ENCODE assay signal across 9 mouse cellular contexts in genomic region chr19:46321101-46321943, GRCm38 (mm10). TPM values are rescaled to one million over a fixed set of nuclear protein-coding genes. Genes with fewer than 3 reads are reported as not detected.
DNase-seq lines count a peak whose midpoint lies in the region; ATAC-seq lines count a peak whose summit lies in the region.
"Had no signal": no experiment of that assay in that cellular context is flagged by ENCODE, and none has a peak within 500 bp of the region (broad histone marks: within the 10 kb centered on the region; RNA-seq: fewer than 3 reads in every experiment).

No protein-coding gene starts in this region.

- H3K4me1 ChIP-seq in hindbrain, embryonic 14.5 days (replicated peaks; ENCODE audit: control insufficient read depth, insufficient read depth, low read length) = peaks cover 80% of the 10 kb centered on the region
- peaks cover 51% of the 10 kb centered on the region for H3K4me1 ChIP-seq in neural tube, embryonic 14.5 days (ENCODE audit: control insufficient read depth, insufficient read depth, low read length)

- 0 out of 2 replicates have a peak overlapping the region, but pooled peaks have one; percentile 3 for H3K4me3 ChIP-seq in hindbrain, embryonic 14.5 days (replicated peaks; ENCODE audit: low read length)
- no peak overlapping the region for H3K4me3 ChIP-seq in neural tube, embryonic 14.5 days (ENCODE audit: low read depth, low read length)
- H3K4me3 ChIP-seq: embryonic facial prominence, embryonic 12.5 days had no signal

- peak overlapping the region; percentile 36 for H3K4me2 ChIP-seq in hindbrain, embryonic 14.5 days (replicated peaks)
- H3K4me2 ChIP-seq in neural tube, embryonic 14.5 days (ENCODE audit: low read depth, low read length) = peak overlapping the region; percentile 11; the same call in 1 of the 2 replicates
- H3K4me2 ChIP-seq: embryonic facial prominence, embryonic 12.5 days had no signal

- ATAC-seq in hindbrain, embryonic 14.5 days (ENCODE audit: low FRiP score) = peak; percentile 60
- peak; percentile 57 for ATAC-seq in neural tube, embryonic 14.5 days (ENCODE audit: low read depth)

- peak; percentile 0 for DNase-seq in adrenal gland, adult 8-10 months
- no peak for DNase-seq in adrenal gland, adult 2 months
- DNase-seq in A20 (ENCODE audit: low read depth, low spot score) = peak; percentile 54
- DNase-seq in cerebellum, postnatal 10 days = peak; percentile 78 to 79
- DNase-seq in hindbrain, embryonic 14.5 days (ENCODE audit: low spot score) = peak; percentile 64
- DNase-seq in lung, postnatal 25 days (ENCODE audit: low spot score) = no peak
- DNase-seq in urinary bladder, postnatal 36 days (ENCODE audit: low spot score in 2 of 2) = no peak

- peaks cover 48% of the 10 kb centered on the region for H3K27me3 ChIP-seq in hindbrain, embryonic 14.5 days (ENCODE audit: control insufficient read depth, insufficient read depth, low read length)
- peaks cover 17% of the 10 kb centered on the region for H3K27me3 ChIP-seq in neural tube, embryonic 14.5 days (ENCODE audit: control insufficient read depth, insufficient read depth, low read length)

- H3K9ac ChIP-seq in hindbrain, embryonic 14.5 days = peak overlapping the region; percentile 40
- H3K9ac ChIP-seq in neural tube, embryonic 14.5 days (replicated peaks; ENCODE audit: low read depth, low read length) = no peak overlapping the region
- H3K9ac ChIP-seq: embryonic facial prominence, embryonic 12.5 days had no signal

- no peaks in the 10 kb centered on the region for H3K9me3 ChIP-seq in hindbrain, embryonic 14.5 days (ENCODE audit: control insufficient read depth, low read length)
- no peaks in the 10 kb centered on the region for H3K9me3 ChIP-seq in neural tube, embryonic 14.5 days (ENCODE audit: control insufficient read depth, low read length)
- H3K9me3 ChIP-seq: embryonic facial prominence, embryonic 12.5 days had no signal

- 0 out of 2 replicates have a peak, but pooled peaks cover 4% of the 10 kb centered on the region for H3K36me3 ChIP-seq in hindbrain, embryonic 14.5 days (replicated peaks; ENCODE audit: control insufficient read depth, insufficient read depth)
- H3K36me3 ChIP-seq in neural tube, embryonic 14.5 days (ENCODE audit: control insufficient read depth, insufficient read depth, low read length) = no peaks in the 10 kb centered on the region
- H3K36me3 ChIP-seq: embryonic facial prominence, embryonic 12.5 days had no signal

- peak overlapping the region; percentile 81 for H3K27ac ChIP-seq in hindbrain, embryonic 14.5 days
- peak overlapping the region; percentile 62; the same call in 1 of the 2 replicates for H3K27ac ChIP-seq in neural tube, embryonic 14.5 days (ENCODE audit: low read depth, low read length)
- H3K27ac ChIP-seq: embryonic facial prominence, embryonic 12.5 days had no signal

- 17% methylated on average over 6 of the region's 6 CpGs for WGBS in hindbrain, embryonic 14.5 days
- 20% methylated on average over 6 of the region's 6 CpGs for WGBS in neural tube, embryonic 14.5 days

RNA-seq across cellular contexts. Expression of gene Psd, which starts 5.6 kb away (rescaled TPM):
- total RNA-seq in adrenal gland, adult 8-10 months (2022) = 10 to 100 TPM in 3 of 4 experiments, 1 to 10 TPM in 1; 7.9 to 14.9 (median 13.1) TPM
- total RNA-seq in adrenal gland, adult 2 months (2021) = 1 to 10 TPM; 7.3 to 7.9 TPM
- polyA plus RNA-seq in adrenal gland, adult 2 months (2012; rRNA removed) = 13.7 and 18.1 TPM in 2 replicates
- polyA plus RNA-seq in hindbrain, embryonic 14.5 days (2014; fragmentation: Nextera tagmentation; extraction: Ambion mirVana) = 131 and 152 TPM in 2 replicates
- polyA plus RNA-seq in neural tube, embryonic 14.5 days (2014; fragmentation: Nextera tagmentation; extraction: Ambion mirVana) = 85.8 and 127 TPM in 2 replicates

RNA-seq across cellular contexts. Expression of gene Fbxl15, which starts 6.7 kb away (rescaled TPM):
- 10 to 100 TPM; 11.9 to 16.2 (median 13.2) TPM for total RNA-seq in adrenal gland, adult 8-10 months (2022)
- 10 to 100 TPM in 1 of 2 experiments, 1 to 10 TPM in 1; 6.7 to 12.1 TPM for total RNA-seq in adrenal gland, adult 2 months (2021)
- 41.6 and 60.3 TPM in 2 replicates for polyA plus RNA-seq in adrenal gland, adult 2 months (2012; rRNA removed)
- polyA plus RNA-seq in hindbrain, embryonic 14.5 days (2014; fragmentation: Nextera tagmentation; extraction: Ambion mirVana) = 45.5 and 49.1 TPM in 2 replicates
- 42.5 and 53.1 TPM in 2 replicates for polyA plus RNA-seq in neural tube, embryonic 14.5 days (2014; fragmentation: Nextera tagmentation; extraction: Ambion mirVana)

RNA-seq across cellular contexts. Expression of gene Cuedc2, which starts 17.2 kb away (rescaled TPM):
- total RNA-seq in adrenal gland, adult 8-10 months (2022) = 100 to 1,000 TPM in 2 of 4 experiments, 10 to 100 TPM in 2; 77.2 to 109 (median 89.6) TPM
- total RNA-seq in adrenal gland, adult 2 months (2021) = 10 to 100 TPM; 72.2 to 87.7 TPM
- polyA plus RNA-seq in adrenal gland, adult 2 months (2012; rRNA removed) = 41.3 and 42.5 TPM in 2 replicates
- polyA plus RNA-seq in hindbrain, embryonic 14.5 days (2014; fragmentation: Nextera tagmentation; extraction: Ambion mirVana) = 318 and 321 TPM in 2 replicates
- 346 and 359 TPM in 2 replicates for polyA plus RNA-seq in neural tube, embryonic 14.5 days (2014; fragmentation: Nextera tagmentation; extraction: Ambion mirVana)

RNA-seq across cellular contexts. Expression of gene Nfkb2, which starts 17.2 kb away (rescaled TPM):
- 10 to 100 TPM; 35.6 to 40.1 (median 37.3) TPM for total RNA-seq in adrenal gland, adult 8-10 months (2022)
- total RNA-seq in adrenal gland, adult 2 months (2021) = 10 to 100 TPM; 34.9 to 44.3 TPM
- 65.7 and 80.9 TPM in 2 replicates for polyA plus RNA-seq in adrenal gland, adult 2 months (2012; rRNA removed)
- 1.9 and 2.8 TPM in 2 replicates for polyA plus RNA-seq in hindbrain, embryonic 14.5 days (2014; fragmentation: Nextera tagmentation; extraction: Ambion mirVana)
- 1.4 and 2.2 TPM in 2 replicates for polyA plus RNA-seq in neural tube, embryonic 14.5 days (2014; fragmentation: Nextera tagmentation; extraction: Ambion mirVana)

RNA-seq across cellular contexts. Expression of gene Mfsd13a, which starts 19.6 kb away (rescaled TPM):
- 10 to 100 TPM; 11.7 to 21.1 (median 16.6) TPM for total RNA-seq in adrenal gland, adult 8-10 months (2022)
- 1 to 10 TPM; 7.3 to 9.6 TPM for total RNA-seq in adrenal gland, adult 2 months (2021)
- polyA plus RNA-seq in adrenal gland, adult 2 months (2012; rRNA removed) = 43.2 and 63.5 TPM in 2 replicates
- 9.9 and 10.0 TPM in 2 replicates for polyA plus RNA-seq in hindbrain, embryonic 14.5 days (2014; fragmentation: Nextera tagmentation; extraction: Ambion mirVana)
- polyA plus RNA-seq in neural tube, embryonic 14.5 days (2014; fragmentation: Nextera tagmentation; extraction: Ambion mirVana) = 10.7 and 12.7 TPM in 2 replicates

Comparison
In these comparisons a context has a peak if more than half of its experiments do, and no peak if none do; other contexts are left out.
1. DNase-seq: peak in adrenal gland, adult 8-10 months (single experiment), A20 (single experiment), cerebellum, postnatal 10 days (2 of 2) and hindbrain, embryonic 14.5 days (single experiment); none in adrenal gland, adult 2 months (single experiment), lung, postnatal 25 days (single experiment) and urinary bladder, postnatal 36 days (0 of 2).